Mouse (Mus musculus) stomach, postnatal 0 days (tissue): ENCODE results near the gene Zcrb1.

Source experiments
- CTCF ChIP-seq: IDR thresholded peaks from 2 replicates; pipeline ENCODE4 v1.5.1; 2016; ENCODE audit warnings: antibody characterized with exemption, low read depth, mild to moderate bottlenecking, moderate library complexity
- EP300 ChIP-seq: optimal IDR thresholded peaks from 2 replicates; pipeline ENCODE3; 2016; ENCODE audit warnings: antibody characterized with exemption

- TF ChIP-seq CTCF (peak; percentile 20; the same call in 1 of the 2 replicates), EP300 (no peak)
Measured at GRCm38 (mm10) chr15:93420596-93420995, 22.5 kb upstream of the Zcrb1 start.
